Mouse (Mus musculus) embryonic facial prominence, embryonic 10.5 days (tissue): ENCODE measurements around the gene Ndufb2. TPM values are rescaled to one million over a fixed set of nuclear protein-coding genes. Genes with fewer than 3 reads are reported as not detected.

ENCODE experiments used
- DNase-seq: peaks from one replicate; pipeline ENCODE4 v3.0.0-alpha.2; 2017; ENCODE audit warnings: low spot score
- H3K27ac ChIP-seq: fragments of 300-500 bp; sonication (generic); replicated peaks from 2 replicates; pipeline ENCODE4 v1.5.1; 2016; ENCODE audit warnings: mild to moderate bottlenecking
- H3K27me3 ChIP-seq: fragments of 300-500 bp; sonication (generic); replicated peaks from 2 replicates; pipeline ENCODE4 v1.6.1; 2016; ENCODE audit warnings: low read depth, mild to moderate bottlenecking; ENCODE audit not compliant: poor library complexity, severe bottlenecking
- H3K36me3 ChIP-seq: fragments of 300-500 bp; sonication (generic); replicated peaks from 2 replicates; pipeline ENCODE4 v1.6.1; 2016; ENCODE audit warnings: mild to moderate bottlenecking, moderate library complexity
- H3K4me1 ChIP-seq: fragments of 300-500 bp; sonication (generic); 2 replicates; pipeline ENCODE4 v1.6.1; 2016
- H3K4me3 ChIP-seq: fragments of 300-500 bp; sonication (generic); 2 replicates; pipeline ENCODE4 v1.5.1; 2016; ENCODE audit warnings: mild to moderate bottlenecking, moderate library complexity
- H3K9me3 ChIP-seq: fragments of 300-500 bp; sonication (generic); 2 replicates; pipeline ENCODE4 v1.6.1; 2016; ENCODE audit warnings: mild to moderate bottlenecking
- WGBS: fragments of 180-500 bp; shearing (Covaris S2); methylation state at CpG from one replicate; pipeline ENCODE4 v1.1.7; 2016; 5-methylcytosine and 5-hydroxymethylcytosine counted together
- polyA plus RNA-seq: library from polyadenylated mRNA; unstranded; fragments of >200 nt; fragmentation: Nextera tagmentation; extraction: Ambion mirVana; gene quantifications from 2 replicates; pipeline ENCODE4 v1.2.1, GENCODE M21; 2016

The Ndufb2 gene
- polyA plus RNA-seq, 1 experiment from 2014 or later: 274 TPM

GRCm38 (mm10) chr6:39600851-39601250, 8.5 kb downstream of the Ndufb2 start:
- H3K27ac ChIP-seq: no peak overlapping the region
- H3K9me3 ChIP-seq: no peaks in the 10 kb centered on the region
- no peak for DNase-seq
- no peak overlapping the region for H3K4me3 ChIP-seq
- peaks cover 68% of the 10 kb centered on the region for H3K36me3 ChIP-seq
- H3K4me1 ChIP-seq: no peaks in the 10 kb centered on the region
- 94% methylated on average over 3 of the region's 3 CpGs for WGBS
- no peaks in the 10 kb centered on the region for H3K27me3 ChIP-seq

GRCm38 (mm10) chr6:39601828-39602227, 9.5 kb downstream of the Ndufb2 start:
- WGBS: 88% methylated on average over 3 of the region's 3 CpGs
- no peak for DNase-seq
- no peak overlapping the region for H3K27ac ChIP-seq
- H3K4me1 ChIP-seq: no peaks in the 10 kb centered on the region
- H3K9me3 ChIP-seq: no peaks in the 10 kb centered on the region
- peaks cover 61% of the 10 kb centered on the region for H3K36me3 ChIP-seq
- no peak overlapping the region for H3K4me3 ChIP-seq
- no peaks in the 10 kb centered on the region for H3K27me3 ChIP-seq

- Histone ChIP-seq H3K36me3 (peaks cover 37% of the 10 kb centered on the region), H3K4me1 (no peaks in the 10 kb centered on the region), H3K27ac (no peak overlapping the region), H3K27me3 (no peaks in the 10 kb centered on the region), H3K4me3 (no peak overlapping the region), H3K9me3 (no peaks in the 10 kb centered on the region)
- 92% methylated on average over 5 of the region's 5 CpGs for WGBS
- no peak for DNase-seq
Observed at GRCm38 (mm10) chr6:39604565-39604964, 12.2 kb downstream of the Ndufb2 start.

GRCm38 (mm10) chr6:39606056-39606455, 13.7 kb downstream of the Ndufb2 start:
- Histone ChIP-seq H3K4me3 (no peak overlapping the region), H3K27ac (no peak overlapping the region), H3K27me3 (no peaks in the 10 kb centered on the region), H3K9me3 (no peaks in the 10 kb centered on the region), H3K36me3 (peaks cover 34% of the 10 kb centered on the region), H3K4me1 (no peaks in the 10 kb centered on the region)
- DNase-seq: no peak
- 93% methylated on average over 6 of the region's 6 CpGs for WGBS

GRCm38 (mm10) chr6:39606862-39607261, 14.5 kb downstream of the Ndufb2 start:
- no peak overlapping the region for H3K4me3 ChIP-seq
- H3K27ac ChIP-seq: no peak overlapping the region
- H3K4me1 ChIP-seq: no peaks in the 10 kb centered on the region
- no peaks in the 10 kb centered on the region for H3K27me3 ChIP-seq
- no peaks in the 10 kb centered on the region for H3K9me3 ChIP-seq
- DNase-seq: no peak
- H3K36me3 ChIP-seq: peaks cover 37% of the 10 kb centered on the region
- 74% methylated on average over 3 of the region's 3 CpGs for WGBS

GRCm38 (mm10) chr6:39607365-39607764, 15.0 kb downstream of the Ndufb2 start:
- no peak for DNase-seq
- Histone ChIP-seq H3K27me3 (no peaks in the 10 kb centered on the region), H3K4me3 (no peak overlapping the region), H3K9me3 (no peaks in the 10 kb centered on the region), H3K27ac (no peak overlapping the region), H3K36me3 (peaks cover 34% of the 10 kb centered on the region), H3K4me1 (no peaks in the 10 kb centered on the region)
- 82% methylated on average over 5 of the region's 5 CpGs for WGBS

- Histone ChIP-seq H3K4me1 (no peaks in the 10 kb centered on the region), H3K27ac (no peak overlapping the region), H3K36me3 (peaks cover 39% of the 10 kb centered on the region), H3K9me3 (no peaks in the 10 kb centered on the region), H3K4me3 (no peak overlapping the region), H3K27me3 (no peaks in the 10 kb centered on the region)
- 77% methylated on average over 2 of the region's 2 CpGs for WGBS
- DNase-seq: no peak
Observed at GRCm38 (mm10) chr6:39610207-39610606, 17.8 kb downstream of the Ndufb2 start.

- Histone ChIP-seq H3K36me3 (peaks cover 49% of the 10 kb centered on the region), H3K27ac (no peak overlapping the region), H3K9me3 (no peaks in the 10 kb centered on the region), H3K27me3 (no peaks in the 10 kb centered on the region), H3K4me1 (no peaks in the 10 kb centered on the region), H3K4me3 (no peak overlapping the region)
- WGBS: 88% methylated on average over 2 of the region's 2 CpGs
- DNase-seq: no peak
Observed at GRCm38 (mm10) chr6:39611296-39611695, 18.9 kb downstream of the Ndufb2 start.

Other genes with a start within 250 kb of the Ndufb2 start
- gene Slc37a3, start 214.9 kb upstream of the Ndufb2 start, polyA plus RNA-seq: 38.0 and 43.6 TPM in 2 replicates
- 0.74 and 0.87 TPM in 2 replicates for gene Rab19, start 211.4 kb upstream of the Ndufb2 start, polyA plus RNA-seq
- 46.4 and 51.2 TPM in 2 replicates for gene Mkrn1, start 172.1 kb upstream of the Ndufb2 start, polyA plus RNA-seq
- 34.3 and 37.8 TPM in 2 replicates for gene Dennd2a, start 34.7 kb upstream of the Ndufb2 start, polyA plus RNA-seq
- 21.3 and 26.1 TPM in 2 replicates for gene Adck2, start 18.7 kb upstream of the Ndufb2 start, polyA plus RNA-seq
- gene Gm42420, start 6.8 kb upstream of the Ndufb2 start, polyA plus RNA-seq: 0.53 TPM in 1 of 2 replicates, not detected in the other
- gene Braf, start 132.9 kb downstream of the Ndufb2 start, polyA plus RNA-seq: 18.9 and 20.3 TPM in 2 replicates
- 205 and 207 TPM in 2 replicates for gene Mrps33, start 218.4 kb downstream of the Ndufb2 start, polyA plus RNA-seq